Mouse (Mus musculus): Measurements from ENCODE around the gene Ceacam20. TPM values are rescaled to one million over a fixed set of nuclear protein-coding genes. Genes with fewer than 3 reads are reported as not detected.

Ceacam20 gene
- polyA plus RNA-seq, 1 experiment, result not detected

DNA sequence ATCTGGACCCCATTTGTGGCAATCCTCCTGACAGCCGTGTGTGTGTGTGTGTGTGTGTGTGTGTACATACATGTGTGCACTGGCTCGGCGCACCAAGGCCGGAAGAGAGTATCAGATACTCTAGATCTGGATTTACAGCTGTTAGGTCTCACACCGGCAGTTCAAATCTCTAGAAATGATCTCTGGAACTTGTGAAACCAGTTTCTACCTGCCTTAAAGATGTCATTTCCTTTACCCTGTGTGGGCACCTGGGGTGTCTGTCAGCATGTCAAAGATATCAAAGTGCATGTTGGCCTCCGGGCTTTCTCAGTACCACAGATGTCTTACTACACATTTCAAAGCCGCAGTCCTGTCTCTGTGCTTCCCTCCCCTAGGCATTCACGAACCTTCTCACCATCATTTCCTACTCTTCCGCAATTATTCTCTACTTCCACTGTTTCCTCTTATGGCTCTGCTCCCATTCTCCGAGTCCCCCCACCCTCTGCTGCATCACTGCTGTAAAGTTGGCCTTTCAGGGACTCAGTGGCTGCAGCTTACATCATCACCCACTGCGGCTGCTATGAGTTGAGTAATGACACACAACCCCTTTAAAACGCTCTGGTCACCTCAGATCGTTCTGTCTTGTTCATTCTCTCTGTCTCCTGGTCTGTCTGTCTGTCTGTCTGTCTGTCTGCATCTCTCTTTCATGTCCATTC lies 19.2 kb upstream of the Ceacam20 start:
- H3K4me3 ChIP-seq (replicated peaks), result no peak overlapping the region
- peaks cover 4% of the 10 kb centered on the region; the same call in 1 of the 2 replicates for H3K9me3 ChIP-seq
- peaks cover 3% of the 10 kb centered on the region for H3K4me1 ChIP-seq
- H3K36me3 ChIP-seq (replicated peaks; ENCODE audit: low read length), result no peaks in the 10 kb centered on the region
- TF ChIP-seq GATA1 (IDR thresholded peaks at IDR 0.05; ENCODE audit: borderline replicate concordance, low read length), result no peak
- no peak for TF ChIP-seq FLI1 (IDR thresholded peaks at IDR 0.05; ENCODE audit: low read length)
- peaks cover 24% of the 10 kb centered on the region for H3K27me3 ChIP-seq (replicated peaks)

DNA sequence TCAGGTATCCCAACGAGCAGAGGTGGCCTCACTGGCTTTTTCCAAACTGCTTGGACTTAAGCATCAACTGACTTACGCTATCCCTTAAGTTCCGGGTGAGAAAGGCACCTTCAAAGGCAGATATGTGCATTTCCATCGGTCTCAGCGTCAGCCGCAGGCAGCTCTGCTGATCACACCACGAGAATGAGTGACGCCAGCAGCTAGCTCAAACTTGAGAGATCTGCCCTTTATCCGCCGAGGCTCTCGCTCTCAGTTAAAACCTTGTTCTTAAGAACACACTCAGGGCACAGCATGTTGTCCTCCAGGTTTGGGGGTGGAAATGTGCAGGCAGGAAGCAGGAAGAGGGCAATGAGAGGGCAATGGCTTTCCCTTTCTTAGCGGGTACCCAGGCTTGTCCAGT lies 16.3 kb upstream of the Ceacam20 start:
- Histone ChIP-seq H3K36me3 (replicated peaks; ENCODE audit: low read length) (no peaks in the 10 kb centered on the region), H3K27me3 (replicated peaks) (peaks cover 24% of the 10 kb centered on the region), H3K9me3 (peaks cover 4% of the 10 kb centered on the region; the same call in 1 of the 2 replicates), H3K4me3 (replicated peaks) (no peak overlapping the region), H3K4me1 (no peaks in the 10 kb centered on the region)
- TF ChIP-seq FLI1 (IDR thresholded peaks at IDR 0.05; ENCODE audit: low read length), result no peak
- no peak for TF ChIP-seq GATA1 (IDR thresholded peaks at IDR 0.05; ENCODE audit: borderline replicate concordance, low read length)

DNA sequence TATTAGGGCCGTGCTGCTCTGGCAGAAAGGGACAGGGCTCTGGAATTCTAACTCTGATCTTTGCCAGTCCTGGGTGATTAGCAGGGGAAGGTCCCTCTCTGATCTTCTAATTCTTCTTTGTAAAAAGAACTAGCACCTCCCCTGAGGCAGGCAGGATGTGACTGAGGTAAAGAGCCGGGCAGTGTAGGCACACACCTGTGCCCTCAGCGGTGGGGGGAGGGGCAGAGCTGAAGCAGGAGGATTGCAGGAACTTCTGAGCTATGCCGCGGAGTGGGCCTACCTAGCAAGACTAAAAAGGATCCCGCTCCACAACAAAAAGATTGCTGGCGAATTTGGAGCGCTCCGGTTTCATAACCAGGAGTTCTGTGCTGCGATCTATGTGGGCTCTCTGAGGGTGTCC lies 15.2 kb upstream of the Ceacam20 start:
- Histone ChIP-seq H3K4me3 (replicated peaks) (no peak overlapping the region), H3K27me3 (replicated peaks) (peaks cover 23% of the 10 kb centered on the region), H3K36me3 (replicated peaks; ENCODE audit: low read length) (no peaks in the 10 kb centered on the region), H3K9me3 (peaks cover 4% of the 10 kb centered on the region; the same call in 1 of the 2 replicates), H3K4me1 (no peaks in the 10 kb centered on the region)
- TF ChIP-seq GATA1 (IDR thresholded peaks at IDR 0.05; ENCODE audit: borderline replicate concordance, low read length), result no peak
- no peak for TF ChIP-seq FLI1 (IDR thresholded peaks at IDR 0.05; ENCODE audit: low read length)

GRCm38 (mm10) chr7:19950589-19950988 lies 14.6 kb upstream of the Ceacam20 start, which contains the start of gene Igsf23:
Igsf23 (minus strand) TSS chr7:19950756.
- TF ChIP-seq FLI1 (IDR thresholded peaks at IDR 0.05; ENCODE audit: low read length) (no peak), GATA1 (IDR thresholded peaks at IDR 0.05; ENCODE audit: borderline replicate concordance, low read length) (no peak)
- no peaks in the 10 kb centered on the region for H3K36me3 ChIP-seq (replicated peaks; ENCODE audit: low read length)
- H3K4me1 ChIP-seq, result no peaks in the 10 kb centered on the region
- H3K9me3 ChIP-seq, result peaks cover 4% of the 10 kb centered on the region; the same call in 1 of the 2 replicates
- no peak within 1 kb of the TSS for H3K4me3 ChIP-seq (replicated peaks)
- H3K27me3 ChIP-seq (replicated peaks), result peaks cover 23% of the 10 kb centered on the region

DNA sequence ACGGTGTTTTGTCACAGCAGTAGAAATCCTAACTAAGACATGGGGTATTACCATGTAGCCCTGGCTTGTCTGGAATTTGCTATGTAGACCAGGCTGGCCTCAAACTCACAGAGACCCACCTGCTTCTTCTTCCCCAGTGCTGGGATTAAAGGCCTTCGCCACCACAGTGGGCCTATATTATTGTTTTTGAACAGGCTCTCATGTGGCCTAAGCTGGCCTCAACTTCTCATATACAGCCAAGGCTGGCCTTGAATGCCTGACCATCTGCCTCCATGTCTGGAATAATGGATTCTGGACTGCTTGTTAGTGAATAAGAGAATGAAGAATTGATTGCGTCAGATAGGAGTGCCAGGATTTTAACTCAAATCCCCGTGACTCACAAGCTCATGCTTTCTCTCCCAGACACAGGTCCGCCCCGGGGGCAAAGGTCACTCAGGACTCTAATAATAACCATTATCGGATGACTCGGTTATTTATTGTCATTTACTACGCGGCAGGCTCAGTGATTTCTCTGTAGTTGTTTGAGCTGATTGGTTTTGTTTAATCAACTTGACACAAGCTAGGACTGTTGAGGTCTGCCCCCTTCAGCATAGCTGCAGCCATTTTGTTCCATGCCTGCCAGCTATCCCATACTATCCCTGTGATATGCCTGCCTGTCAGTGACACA lies 12.8 kb upstream of the Ceacam20 start:
- no peak for TF ChIP-seq FLI1 (IDR thresholded peaks at IDR 0.05; ENCODE audit: low read length)
- TF ChIP-seq GATA1 (IDR thresholded peaks at IDR 0.05; ENCODE audit: borderline replicate concordance, low read length), result no peak
- H3K27me3 ChIP-seq (replicated peaks), result peaks cover 20% of the 10 kb centered on the region

DNA sequence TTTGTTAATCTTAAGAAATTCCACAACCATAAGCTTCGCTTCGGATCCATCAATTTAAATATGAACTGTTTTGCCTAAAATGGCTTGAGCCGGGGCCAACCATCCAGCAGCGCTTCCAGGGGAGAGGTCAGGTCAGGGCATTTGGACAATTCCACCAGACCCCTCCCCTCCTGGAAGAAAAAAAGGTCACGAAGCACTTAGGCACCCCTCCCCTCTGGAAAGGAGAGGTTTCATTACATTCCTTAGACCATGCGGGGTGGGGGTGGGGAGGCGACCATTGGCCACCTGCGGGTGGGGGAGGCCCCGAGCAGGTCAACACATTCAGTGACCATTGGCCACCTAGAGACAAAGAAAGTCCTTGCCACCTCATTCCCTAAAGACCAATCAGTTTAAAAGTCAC lies 12.2 kb upstream of the Ceacam20 start:
- H3K27me3 ChIP-seq (replicated peaks), result peaks cover 15% of the 10 kb centered on the region
- peaks cover 6% of the 10 kb centered on the region; the same call in 1 of the 2 replicates for H3K4me1 ChIP-seq
- no peaks in the 10 kb centered on the region for H3K9me3 ChIP-seq
- TF ChIP-seq GATA1 (IDR thresholded peaks at IDR 0.05; ENCODE audit: borderline replicate concordance, low read length) (no peak), FLI1 (IDR thresholded peaks at IDR 0.05; ENCODE audit: low read length) (no peak)
- no peaks in the 10 kb centered on the region for H3K36me3 ChIP-seq (replicated peaks; ENCODE audit: low read length)
- no peak overlapping the region for H3K4me3 ChIP-seq (replicated peaks)

More for the DNA sequence above, 12.8 kb upstream of the Ceacam20 start:
- H3K36me3 ChIP-seq (replicated peaks; ENCODE audit: low read length), result no peaks in the 10 kb centered on the region
- peaks cover 2% of the 10 kb centered on the region; the same call in 1 of the 2 replicates for H3K9me3 ChIP-seq
- H3K4me1 ChIP-seq, result peaks cover 6% of the 10 kb centered on the region; the same call in 1 of the 2 replicates
- H3K4me3 ChIP-seq (replicated peaks), result no peak overlapping the region

- Histone ChIP-seq H3K9me3 (no peaks in the 10 kb centered on the region), H3K4me1 (peaks cover 6% of the 10 kb centered on the region; the same call in 1 of the 2 replicates), H3K4me3 (replicated peaks) (no peak overlapping the region), H3K27me3 (replicated peaks) (peaks cover 2% of the 10 kb centered on the region), H3K36me3 (replicated peaks; ENCODE audit: low read length) (no peaks in the 10 kb centered on the region)
- TF ChIP-seq GATA1 (IDR thresholded peaks at IDR 0.05; ENCODE audit: borderline replicate concordance, low read length), result no peak
- TF ChIP-seq FLI1 (IDR thresholded peaks at IDR 0.05; ENCODE audit: low read length), result no peak
These were observed 9.4 kb upstream of the Ceacam20 start for GRCm38 (mm10) chr7:19955861-19956260.

- H3K4me1 ChIP-seq, result peaks cover 6% of the 10 kb centered on the region; the same call in 1 of the 2 replicates
- no peaks in the 10 kb centered on the region for H3K36me3 ChIP-seq (replicated peaks; ENCODE audit: low read length)
- no peak for TF ChIP-seq GATA1 (IDR thresholded peaks at IDR 0.05; ENCODE audit: borderline replicate concordance, low read length)
- no peak for TF ChIP-seq FLI1 (IDR thresholded peaks at IDR 0.05; ENCODE audit: low read length)
- peaks cover 6% of the 10 kb centered on the region for H3K27me3 ChIP-seq (replicated peaks)
- H3K9me3 ChIP-seq, result no peaks in the 10 kb centered on the region
- no peak overlapping the region for H3K4me3 ChIP-seq (replicated peaks)
These were observed 8.9 kb upstream of the Ceacam20 start for GRCm38 (mm10) chr7:19956341-19956781.

GRCm38 (mm10) chr7:19962423-19962822 lies 2.8 kb upstream of the Ceacam20 start:
- Histone ChIP-seq H3K36me3 (replicated peaks; ENCODE audit: low read length) (no peaks in the 10 kb centered on the region), H3K9me3 (peaks cover 6% of the 10 kb centered on the region; the same call in 1 of the 2 replicates), H3K27me3 (replicated peaks) (peaks cover 6% of the 10 kb centered on the region), H3K4me1 (no peaks in the 10 kb centered on the region), H3K4me3 (replicated peaks) (no peak overlapping the region)
- no peak for TF ChIP-seq FLI1 (IDR thresholded peaks at IDR 0.05; ENCODE audit: low read length)
- no peak for TF ChIP-seq GATA1 (IDR thresholded peaks at IDR 0.05; ENCODE audit: borderline replicate concordance, low read length)

- Histone ChIP-seq H3K9me3 (peaks cover 18% of the 10 kb centered on the region), H3K27me3 (replicated peaks) (peaks cover 2% of the 10 kb centered on the region), H3K4me1 (no peaks in the 10 kb centered on the region), H3K4me3 (replicated peaks) (no peak overlapping the region), H3K36me3 (replicated peaks; ENCODE audit: low read length) (no peaks in the 10 kb centered on the region)
- no peak for TF ChIP-seq GATA1 (IDR thresholded peaks at IDR 0.05; ENCODE audit: borderline replicate concordance, low read length)
- no peak for TF ChIP-seq FLI1 (IDR thresholded peaks at IDR 0.05; ENCODE audit: low read length)
These were observed 3.9 kb downstream of the Ceacam20 start for GRCm38 (mm10) chr7:19969106-19969505.
